Mouse (Mus musculus) kidney, embryonic 15.5 days (tissue): ENCODE results near the gene Eipr1. TPM values are rescaled to one million over a fixed set of nuclear protein-coding genes. Genes with fewer than 3 reads are reported as not detected.
"Not testable (repeated sequence)": the region's sequence is repeated elsewhere in the genome, so short reads cannot be mapped to it uniquely, and the experiment has no call there.

Source experiments
- ATAC-seq: fragments of 200-750 bp; cut with Nextera tagmentation; replicated peaks from 2 replicates; pipeline ENCODE4 v1.8.0; 2017; ENCODE audit warnings: moderate TSS enrichment; ENCODE audit not compliant: low FRiP score
- H3K27ac ChIP-seq: fragments of 300-500 bp; sonication (generic); 2 replicates; pipeline ENCODE4 v1.5.1; 2015; ENCODE audit warnings: mild to moderate bottlenecking, inconsistent platforms
- H3K27me3 ChIP-seq: fragments of 300-500 bp; sonication (generic); 2 replicates; pipeline ENCODE4 v1.6.1; 2015; ENCODE audit warnings: inconsistent platforms
- H3K36me3 ChIP-seq: fragments of 300-500 bp; sonication (generic); 2 replicates; pipeline ENCODE4 v1.6.1; 2015; ENCODE audit warnings: inconsistent platforms
- H3K4me1 ChIP-seq: fragments of 300-500 bp; sonication (generic); 2 replicates; pipeline ENCODE4 v1.6.1; 2015; ENCODE audit warnings: inconsistent platforms
- H3K4me2 ChIP-seq: fragments of 300-500 bp; sonication (generic); 2 replicates; pipeline ENCODE4 v1.6.1; 2015; ENCODE audit warnings: moderate library complexity, mild to moderate bottlenecking, inconsistent platforms
- H3K4me3 ChIP-seq: fragments of 300-500 bp; sonication (generic); replicated peaks from 2 replicates; pipeline ENCODE4 v1.5.1; 2015; ENCODE audit warnings: mild to moderate bottlenecking, inconsistent platforms
- H3K9ac ChIP-seq: fragments of 300-500 bp; sonication (generic); 2 replicates; pipeline ENCODE4 v1.6.1; 2015; ENCODE audit warnings: mild to moderate bottlenecking, inconsistent platforms
- H3K9me3 ChIP-seq: fragments of 300-500 bp; sonication (generic); replicated peaks from 2 replicates; pipeline ENCODE4 v1.6.1; 2016; ENCODE audit warnings: inconsistent platforms
- WGBS: fragments of 180-500 bp; shearing (Covaris S2); methylation state at CpG from one replicate; pipeline ENCODE4 v1.1.7; 2015; ENCODE audit warnings: mixed read lengths; 5-methylcytosine and 5-hydroxymethylcytosine counted together
- polyA plus RNA-seq: library from polyadenylated mRNA; unstranded; fragments of >200 nt; fragmentation: Nextera tagmentation; extraction: Ambion mirVana; gene quantifications from 2 replicates; pipeline ENCODE4 v1.2.1, GENCODE M21; 2015

The Eipr1 gene
- polyA plus RNA-seq, 1 experiment from 2014 or later: 36.6 TPM

DNA sequence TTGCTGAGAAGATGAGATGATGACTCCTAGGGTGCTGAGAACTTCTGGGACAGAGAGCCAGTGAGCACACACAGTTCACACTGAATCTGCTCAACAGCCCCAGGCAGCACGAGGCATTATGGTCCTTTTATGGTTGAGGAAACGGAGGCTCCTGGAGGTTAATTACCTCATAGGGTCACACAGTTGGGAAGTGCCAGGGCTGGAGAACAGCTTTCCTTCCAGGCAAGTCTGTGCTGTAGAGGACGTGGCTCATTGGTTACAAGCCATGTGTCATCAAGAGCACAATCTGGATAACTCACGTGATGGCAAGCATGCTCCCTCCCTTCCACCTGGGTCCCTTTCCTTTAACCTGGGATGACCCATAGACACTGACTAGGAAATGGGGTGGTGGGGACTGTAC, 148.1 kb downstream of the Eipr1 start:
- Histone ChIP-seq H3K4me3 (no peak overlapping the region), H3K4me1 (peaks cover 9% of the 10 kb centered on the region; the same call in 1 of the 2 replicates), H3K27me3 (no peaks in the 10 kb centered on the region), H3K9me3 (no peaks in the 10 kb centered on the region), H3K27ac (no peak overlapping the region), H3K4me2 (no peak overlapping the region), H3K9ac (no peak overlapping the region), H3K36me3 (no peaks in the 10 kb centered on the region)
- WGBS: 24% methylated on average over 4 of the region's 4 CpGs
- ATAC-seq: peak; percentile 40; the same call in 1 of the 2 replicates

DNA sequence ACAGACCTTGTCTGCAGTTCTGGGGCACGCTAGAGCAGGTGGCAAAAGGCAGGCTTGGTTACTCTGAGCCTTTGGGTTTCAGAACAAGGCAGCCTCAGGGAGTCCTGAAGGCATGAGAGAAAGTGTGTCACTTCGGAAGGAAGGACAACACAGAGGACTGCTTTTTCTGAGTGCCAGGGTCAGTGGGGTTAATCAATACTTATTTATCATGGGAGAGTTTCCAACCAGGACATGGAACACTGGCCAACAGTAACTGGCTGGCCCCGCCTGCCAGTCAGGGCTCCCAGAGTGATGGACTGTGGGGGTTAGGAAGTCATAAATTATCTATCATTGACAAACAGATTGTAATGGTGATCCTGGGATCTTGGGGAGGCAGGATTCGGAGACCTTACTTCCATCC, 148.7 kb downstream of the Eipr1 start:
- Histone ChIP-seq H3K4me1 (peaks cover 9% of the 10 kb centered on the region; the same call in 1 of the 2 replicates), H3K36me3 (no peaks in the 10 kb centered on the region), H3K9me3 (no peaks in the 10 kb centered on the region), H3K27ac (no peak overlapping the region), H3K4me3 (no peak overlapping the region), H3K9ac (no peak overlapping the region), H3K4me2 (no peak overlapping the region), H3K27me3 (no peaks in the 10 kb centered on the region)
- WGBS: 69% methylated on average over 4 of the region's 4 CpGs
- ATAC-seq: no peak; the same call in 1 of the 2 replicates

DNA sequence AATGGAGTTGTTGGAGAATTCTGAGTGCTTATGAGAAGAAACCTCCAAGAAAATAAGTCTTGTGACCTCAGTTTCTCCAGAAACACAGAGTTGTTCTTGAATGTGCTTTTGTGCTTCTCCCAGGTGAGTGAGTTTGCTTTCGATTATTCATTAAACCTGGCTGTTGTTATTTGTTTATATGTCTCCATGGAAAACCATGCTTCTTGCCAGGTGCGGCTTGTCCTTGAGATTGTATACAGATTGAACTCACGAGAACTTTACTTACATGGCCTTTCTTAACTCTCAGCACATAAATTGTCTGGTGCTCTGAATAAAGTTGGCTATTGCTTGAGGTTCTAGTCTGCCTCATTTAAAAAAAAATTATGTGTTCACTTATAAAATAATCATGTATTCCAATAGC, 150.5 kb downstream of the Eipr1 start:
- WGBS: 67% methylated on average over 3 of the region's 3 CpGs
- H3K27ac ChIP-seq: no peak overlapping the region
- no peak for ATAC-seq

DNA sequence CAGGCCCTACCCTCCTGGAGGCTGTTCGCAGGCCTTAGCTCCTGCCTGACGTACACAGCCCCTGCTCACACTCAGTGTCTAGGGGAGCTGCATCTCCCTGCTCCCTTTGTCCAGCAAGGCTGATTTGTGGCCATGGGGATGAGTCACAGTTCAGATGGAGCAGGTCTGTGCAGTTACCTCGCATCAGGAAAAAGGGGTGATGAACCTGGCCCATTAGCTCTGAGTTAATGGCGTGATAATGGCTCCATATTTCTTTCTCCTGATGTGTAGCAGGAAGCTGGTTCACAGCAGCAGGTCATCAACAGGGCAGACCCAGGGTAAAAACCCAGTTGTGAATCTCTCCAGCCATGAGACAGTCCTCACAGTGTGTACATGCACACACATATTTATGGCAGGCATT, 151.5 kb downstream of the Eipr1 start:
- Histone ChIP-seq H3K27ac (no peak overlapping the region), H3K4me2 (no peak overlapping the region), H3K9ac (no peak overlapping the region), H3K36me3 (no peaks in the 10 kb centered on the region), H3K4me3 (no peak overlapping the region), H3K27me3 (no peaks in the 10 kb centered on the region), H3K4me1 (peaks cover 26% of the 10 kb centered on the region), H3K9me3 (no peaks in the 10 kb centered on the region)
- ATAC-seq: no peak
- WGBS: 30% methylated on average over 4 of the region's 4 CpGs

More for the DNA sequence above, 150.5 kb downstream of the Eipr1 start:
- Histone ChIP-seq H3K4me1 (peaks cover 16% of the 10 kb centered on the region), H3K9me3 (no peaks in the 10 kb centered on the region), H3K4me3 (no peak overlapping the region), H3K9ac (no peak overlapping the region), H3K4me2 (no peak overlapping the region), H3K36me3 (no peaks in the 10 kb centered on the region), H3K27me3 (no peaks in the 10 kb centered on the region)

GRCm38 (mm10) chr12:28905486-28905885, 153.9 kb downstream of the Eipr1 start:
- Histone ChIP-seq H3K4me3 (no peak overlapping the region), H3K27ac (no peak overlapping the region), H3K4me2 (no peak overlapping the region), H3K4me1 (peaks cover 26% of the 10 kb centered on the region), H3K9me3 (no peaks in the 10 kb centered on the region), H3K9ac (no peak overlapping the region), H3K36me3 (no peaks in the 10 kb centered on the region), H3K27me3 (no peaks in the 10 kb centered on the region)
- 85% methylated on average over 6 of the region's 6 CpGs for WGBS
- no peak for ATAC-seq

DNA sequence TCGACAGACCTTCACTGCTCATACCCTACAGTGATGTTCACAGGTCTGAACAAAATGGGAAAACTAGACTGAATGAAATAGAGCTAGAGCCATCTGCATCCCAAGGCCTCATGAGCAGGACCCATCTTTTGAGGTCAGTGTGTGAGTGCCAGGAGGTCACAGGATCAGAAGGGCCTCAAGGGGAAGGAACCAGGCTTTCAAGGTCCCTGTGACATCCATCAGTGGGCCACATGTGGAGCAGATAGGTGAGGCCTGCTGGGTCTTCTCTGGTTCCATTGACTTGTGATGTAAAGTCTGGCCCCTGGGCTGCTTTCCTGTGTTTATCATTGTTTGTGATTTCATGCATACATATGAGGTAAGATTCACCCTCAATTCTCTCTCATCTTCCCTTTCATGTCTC, 154.4 kb downstream of the Eipr1 start:
- H3K4me2 ChIP-seq: no peak overlapping the region
- H3K27me3 ChIP-seq: no peaks in the 10 kb centered on the region
- peaks cover 26% of the 10 kb centered on the region for H3K4me1 ChIP-seq
- no peak overlapping the region for H3K9ac ChIP-seq
- ATAC-seq: no peak
- WGBS: 89% methylated on average over 1 of the region's 1 CpGs
- no peak overlapping the region for H3K4me3 ChIP-seq
- no peak overlapping the region for H3K27ac ChIP-seq
- no peaks in the 10 kb centered on the region for H3K9me3 ChIP-seq
- H3K36me3 ChIP-seq: no peaks in the 10 kb centered on the region

DNA sequence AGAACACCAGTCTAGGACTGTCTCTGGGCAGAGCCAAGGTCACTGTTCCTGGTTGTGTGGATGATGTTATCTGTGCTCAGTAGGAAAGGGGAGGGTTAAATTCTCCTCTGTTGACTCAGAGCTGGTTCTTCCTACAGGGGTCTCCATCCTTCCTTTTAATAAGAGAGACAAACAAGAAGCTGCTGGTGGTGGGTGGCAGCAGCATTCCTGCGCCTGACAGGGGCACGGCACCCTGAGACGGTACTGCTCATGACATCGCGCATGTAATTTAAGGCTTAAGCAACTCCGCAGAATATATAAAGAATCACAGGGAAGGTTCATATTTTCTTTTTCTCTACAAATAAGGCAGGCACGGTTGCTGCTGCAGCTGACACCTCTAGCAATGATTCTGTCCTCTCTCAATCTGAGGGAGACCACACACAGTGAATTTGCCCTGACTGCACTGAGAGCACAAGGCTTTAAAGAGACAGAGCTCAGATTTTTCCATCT, 155.2 kb downstream of the Eipr1 start:
- no peak overlapping the region for H3K9ac ChIP-seq
- 0 out of 2 replicates have a peak, but pooled peaks have one; percentile 63 for ATAC-seq
- WGBS: 14% methylated on average over 7 of the region's 7 CpGs

GRCm38 (mm10) chr12:28907814-28908213, 156.2 kb downstream of the Eipr1 start:
- H3K4me1 ChIP-seq: peaks cover 29% of the 10 kb centered on the region
- no peak overlapping the region for H3K4me2 ChIP-seq
- no peaks in the 10 kb centered on the region for H3K27me3 ChIP-seq
- no peaks in the 10 kb centered on the region for H3K36me3 ChIP-seq
- H3K27ac ChIP-seq: no peak overlapping the region
- no peaks in the 10 kb centered on the region for H3K9me3 ChIP-seq
- no peak overlapping the region for H3K4me3 ChIP-seq
- WGBS: 28% methylated on average over 9 of the region's 9 CpGs
- no peak overlapping the region for H3K9ac ChIP-seq
- ATAC-seq: no peak

More for the DNA sequence above, 155.2 kb downstream of the Eipr1 start:
- Histone ChIP-seq H3K27ac (peak overlapping the region; percentile 33; the same call in 1 of the 2 replicates), H3K4me1 (peaks cover 26% of the 10 kb centered on the region), H3K9me3 (no peaks in the 10 kb centered on the region), H3K36me3 (no peaks in the 10 kb centered on the region), H3K4me2 (peak overlapping the region; percentile 40), H3K27me3 (no peaks in the 10 kb centered on the region), H3K4me3 (no peak overlapping the region)

- ATAC-seq: no peak
- peaks cover 23% of the 10 kb centered on the region for H3K4me1 ChIP-seq
- no peak overlapping the region for H3K4me3 ChIP-seq
- WGBS: 91% methylated on average over 5 of the region's 5 CpGs
- H3K27me3 ChIP-seq: no peaks in the 10 kb centered on the region
- no peaks in the 10 kb centered on the region for H3K36me3 ChIP-seq
- H3K4me2 ChIP-seq: no peak overlapping the region
- no peak overlapping the region for H3K9ac ChIP-seq
- H3K27ac ChIP-seq: no peak overlapping the region
- no peaks in the 10 kb centered on the region for H3K9me3 ChIP-seq
Observed at GRCm38 (mm10) chr12:28909851-28910250, 158.2 kb downstream of the Eipr1 start.

GRCm38 (mm10) chr12:28910568-28910967, 159.0 kb downstream of the Eipr1 start:
- Histone ChIP-seq H3K9me3 (no peaks in the 10 kb centered on the region), H3K4me1 (peaks cover 23% of the 10 kb centered on the region), H3K4me2 (no peak overlapping the region), H3K27me3 (no peaks in the 10 kb centered on the region), H3K4me3 (no peak overlapping the region), H3K36me3 (no peaks in the 10 kb centered on the region), H3K9ac (no peak overlapping the region), H3K27ac (no peak overlapping the region)
- no peak for ATAC-seq
- 45% methylated on average over 8 of the region's 8 CpGs for WGBS

GRCm38 (mm10) chr12:28912351-28912936, 160.8 kb downstream of the Eipr1 start:
- H3K36me3 ChIP-seq: no peaks in the 10 kb centered on the region
- ATAC-seq: 0 out of 2 replicates have a peak, but pooled peaks have one; percentile 69
- peak overlapping the region; percentile 11; the same call in 1 of the 2 replicates for H3K27ac ChIP-seq
- H3K4me3 ChIP-seq: no peak overlapping the region
- no peaks in the 10 kb centered on the region for H3K9me3 ChIP-seq
- WGBS: 24% methylated on average over 18 of the region's 18 CpGs
- H3K9ac ChIP-seq: no peak overlapping the region
- peaks cover 13% of the 10 kb centered on the region for H3K4me1 ChIP-seq
- H3K4me2 ChIP-seq: peak overlapping the region; percentile 29
- no peaks in the 10 kb centered on the region for H3K27me3 ChIP-seq

DNA sequence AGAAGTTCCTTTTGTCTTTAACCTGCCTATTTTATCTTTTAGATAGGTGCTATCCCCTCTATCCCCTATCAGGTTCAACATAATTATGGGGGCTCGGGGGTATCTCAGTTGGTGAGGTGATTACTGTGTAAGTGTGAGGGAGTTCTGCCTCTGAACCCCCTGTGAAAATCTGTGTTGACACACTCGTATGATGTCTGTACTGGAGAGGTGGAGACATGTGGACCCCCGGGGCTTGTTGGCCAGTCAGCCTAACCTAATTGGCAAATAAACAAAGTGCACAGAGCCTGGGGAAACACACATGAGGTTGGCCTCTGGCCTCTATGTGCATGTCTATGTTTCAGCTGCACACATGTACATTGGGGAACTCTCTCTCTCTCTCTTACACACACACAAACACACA, 161.5 kb downstream of the Eipr1 start:
- peak overlapping the region; percentile 29; the same call in 1 of the 2 replicates for H3K4me2 ChIP-seq
- peaks cover 7% of the 10 kb centered on the region; the same call in 1 of the 2 replicates for H3K4me1 ChIP-seq
- WGBS: 54% methylated on average over 3 of the region's 3 CpGs
- H3K36me3 ChIP-seq: no peaks in the 10 kb centered on the region
- no peak overlapping the region for H3K9ac ChIP-seq
- no peaks in the 10 kb centered on the region for H3K27me3 ChIP-seq
- no peak for ATAC-seq
- H3K9me3 ChIP-seq: no peaks in the 10 kb centered on the region
- H3K4me3 ChIP-seq: no peak overlapping the region
- H3K27ac ChIP-seq: no peak overlapping the region

DNA sequence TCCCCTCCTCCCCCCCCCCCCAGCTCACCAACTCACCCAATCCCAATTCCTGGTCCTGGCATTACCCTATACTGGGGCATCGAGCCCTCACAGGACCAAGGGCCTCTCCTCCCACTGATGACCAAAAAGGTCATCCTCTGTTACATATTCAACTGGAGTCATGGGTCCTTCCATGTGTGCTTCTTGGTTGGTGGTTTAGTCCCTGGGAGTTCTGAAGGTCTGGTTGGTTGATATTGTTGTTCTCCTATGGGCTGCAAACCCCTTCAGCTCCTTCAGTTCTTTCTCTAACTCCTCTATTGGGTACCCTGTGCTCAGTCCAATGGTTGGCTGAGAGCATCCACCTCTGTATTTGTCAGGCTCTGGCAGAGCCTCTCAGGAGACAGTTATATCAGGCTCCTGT, 162.5 kb downstream of the Eipr1 start:
- H3K9ac ChIP-seq, H3K4me3 ChIP-seq, ATAC-seq, H3K27ac ChIP-seq, H3K4me2 ChIP-seq, H3K4me1 ChIP-seq, H3K9me3 ChIP-seq, H3K36me3 ChIP-seq, H3K27me3 ChIP-seq: not testable (repeated sequence)
- 67% methylated on average over 1 of the region's 1 CpGs for WGBS
